Mouse (Mus musculus) C2C12 (cell line): ENCODE measurements around the gene Man2b1.

ENCODE experiments used
- CTCF ChIP-seq: IDR thresholded peaks from one replicate; pipeline ENCODE4 v1.5.1; 2011; ENCODE audit not compliant: control insufficient read depth, insufficient read depth, insufficient read length
- MYOD1 ChIP-seq: IDR thresholded peaks from one replicate; pipeline ENCODE4 v1.6.1; 2011; ENCODE audit warnings: low read depth; ENCODE audit not compliant: control insufficient read depth, insufficient read length
- USF1 ChIP-seq: IDR thresholded peaks from one replicate; pipeline ENCODE4 v1.6.1; 2011; ENCODE audit warnings: low read depth, mild to moderate bottlenecking, control low read depth, moderate library complexity

DNA sequence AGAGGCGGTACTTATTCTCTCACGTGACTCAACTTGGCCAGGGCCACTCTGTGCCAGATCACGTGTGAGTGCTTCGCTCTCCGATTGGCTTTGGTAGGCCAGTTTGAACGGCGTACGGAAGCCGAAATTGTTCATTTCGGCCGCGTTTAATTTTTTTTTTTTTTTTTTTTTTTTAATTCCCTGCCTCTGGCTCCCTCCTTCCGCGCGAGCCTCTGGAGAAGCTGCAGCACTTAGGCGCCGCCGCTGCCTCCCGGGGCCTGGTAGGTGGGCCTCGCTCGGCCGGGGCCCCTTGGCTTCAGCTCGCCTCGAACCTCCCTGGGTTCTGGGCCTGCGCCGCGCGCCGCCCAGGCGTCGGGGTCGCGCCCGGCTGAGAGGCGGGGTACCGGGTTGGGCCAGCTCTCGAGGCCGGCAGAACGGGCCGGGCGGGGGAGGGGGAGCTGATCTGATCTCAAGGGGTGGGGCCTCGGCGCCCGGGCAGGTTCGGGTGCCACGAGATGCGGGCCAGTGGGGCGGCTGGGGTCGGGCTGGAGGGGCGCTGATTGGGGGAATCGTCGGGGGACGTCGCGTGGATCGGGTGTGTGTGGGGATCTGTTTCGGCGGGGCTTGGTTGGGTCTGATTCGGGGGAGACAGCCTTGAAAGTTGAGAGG is 46.2 kb upstream of the Man2b1 start, which contains the start of gene Tnpo2:
- TF ChIP-seq CTCF (no peak), MYOD1 (no peak), USF1 (peak; percentile 96)
